Mouse (Mus musculus) lung, embryonic 15.5 days (tissue): ENCODE data around the gene Slc25a1. TPM values are rescaled to one million over a fixed set of nuclear protein-coding genes. Genes with fewer than 3 reads are reported as not detected.

Experiments
- ATAC-seq: fragments of 200-750 bp; cut with Nextera tagmentation; 2 replicates; pipeline ENCODE4 v1.8.0; 2017; ENCODE audit warnings: moderate number of reproducible peaks, borderline replicate concordance; ENCODE audit not compliant: low FRiP score, low TSS enrichment; ENCODE audit errors: extremely low read depth
- H3K27ac ChIP-seq: fragments of 300-500 bp; sonication (generic); 2 replicates; pipeline ENCODE4 v1.5.1; 2015; ENCODE audit warnings: moderate library complexity, mild to moderate bottlenecking, inconsistent platforms
- H3K27me3 ChIP-seq: fragments of 300-500 bp; sonication (generic); 2 replicates; pipeline ENCODE4 v1.6.1; 2015; ENCODE audit warnings: inconsistent platforms
- H3K36me3 ChIP-seq: fragments of 300-500 bp; sonication (generic); 2 replicates; pipeline ENCODE4 v1.6.1; 2015; ENCODE audit warnings: inconsistent platforms
- H3K4me1 ChIP-seq: fragments of 300-500 bp; sonication (generic); 2 replicates; pipeline ENCODE4 v1.6.1; 2015; ENCODE audit warnings: inconsistent platforms
- H3K4me2 ChIP-seq: fragments of 300-500 bp; sonication (generic); 2 replicates; pipeline ENCODE4 v1.6.1; 2015; ENCODE audit warnings: inconsistent platforms, mild to moderate bottlenecking, moderate library complexity
- H3K4me3 ChIP-seq: fragments of 300-500 bp; sonication (generic); 2 replicates; pipeline ENCODE4 v1.5.1; 2015; ENCODE audit warnings: mild to moderate bottlenecking, inconsistent platforms
- H3K9ac ChIP-seq: fragments of 300-500 bp; sonication (generic); 2 replicates; pipeline ENCODE4 v1.6.1; 2015; ENCODE audit warnings: inconsistent platforms
- H3K9me3 ChIP-seq: fragments of 300-500 bp; sonication (generic); 2 replicates; pipeline ENCODE4 v1.6.1; 2016; ENCODE audit warnings: inconsistent platforms
- WGBS: fragments of 180-500 bp; shearing (Covaris S2); methylation state at CpG from one replicate; pipeline ENCODE4 v1.1.7; 2015; 5-methylcytosine and 5-hydroxymethylcytosine counted together
- polyA plus RNA-seq: library from polyadenylated mRNA; unstranded; fragments of >200 nt; fragmentation: Nextera tagmentation; extraction: Ambion mirVana; gene quantifications from 2 replicates; pipeline ENCODE4 v1.2.1, GENCODE M21; 2015

Slc25a1 gene
- polyA plus RNA-seq, 1 experiment from 2014 or later: 72.6 TPM

DNA sequence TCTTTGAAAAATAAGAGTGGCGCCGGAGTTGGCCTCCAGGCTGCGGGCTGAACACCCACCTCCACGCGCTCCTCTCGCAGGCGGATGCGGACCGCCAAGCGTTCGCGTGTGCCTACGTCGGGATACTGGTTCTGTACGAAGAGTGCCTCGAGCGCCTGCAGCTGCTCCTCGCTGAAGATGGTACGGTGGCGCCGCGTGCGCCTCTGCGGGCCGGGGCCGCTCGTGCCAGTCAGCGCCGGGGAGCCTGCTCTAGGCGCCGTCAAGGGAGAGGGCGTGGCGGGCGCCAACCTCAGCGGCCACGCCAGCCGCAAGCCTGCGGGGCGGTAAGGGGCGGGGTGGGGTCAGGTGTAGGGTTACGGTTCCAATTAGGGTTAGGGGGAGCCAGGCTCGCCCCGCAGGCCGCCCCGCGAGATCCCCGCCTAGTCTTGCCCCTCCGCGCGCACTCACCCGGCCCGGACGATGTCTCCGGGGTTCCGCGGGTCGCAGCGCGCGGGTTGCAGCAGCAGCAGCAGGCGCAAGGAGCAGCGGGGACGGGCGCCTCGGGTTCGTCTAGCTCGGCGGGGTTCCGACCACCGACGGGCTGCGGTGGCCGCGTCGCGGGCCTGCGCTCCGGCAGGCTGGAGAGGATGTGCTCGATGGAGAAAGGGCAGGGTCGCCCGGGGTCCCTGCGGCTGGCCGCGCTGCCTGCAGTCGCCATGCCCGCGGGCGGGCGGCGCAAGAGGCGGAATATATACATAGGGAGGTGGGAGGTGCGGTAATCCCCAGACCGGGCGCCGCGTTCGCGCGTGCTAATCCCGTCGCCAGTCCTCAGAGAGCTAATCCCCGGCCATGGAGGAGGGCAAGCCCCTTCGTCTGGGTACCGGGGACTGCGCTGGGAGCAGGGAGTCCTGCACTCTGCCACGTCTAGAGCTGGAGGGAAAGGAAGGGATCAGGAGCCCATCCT lies 13.4 kb downstream of the Slc25a1 start, which contains the start of gene Gsc2:
Gene Gsc2, minus strand, starts transcription at position 753 of the 943 bp plus-strand sequence.
- Histone ChIP-seq H3K4me1 (peaks cover 18% of the 10 kb centered on the region), H3K36me3 (no peaks in the 10 kb centered on the region), H3K4me3 (peak within 1 kb of the TSS; percentile 37), H3K4me2 (peak within 1 kb of the TSS; percentile 69), H3K27ac (no peak within 1 kb of the TSS), H3K9ac (0 out of 2 replicates have a peak within 1 kb of the TSS, but pooled peaks have one; percentile 10), H3K27me3 (peaks cover 73% of the 10 kb centered on the region), H3K9me3 (no peaks in the 10 kb centered on the region)
- ATAC-seq: no peak
- under 1% methylated on average over 90 of the region's 106 CpGs for WGBS

DNA sequence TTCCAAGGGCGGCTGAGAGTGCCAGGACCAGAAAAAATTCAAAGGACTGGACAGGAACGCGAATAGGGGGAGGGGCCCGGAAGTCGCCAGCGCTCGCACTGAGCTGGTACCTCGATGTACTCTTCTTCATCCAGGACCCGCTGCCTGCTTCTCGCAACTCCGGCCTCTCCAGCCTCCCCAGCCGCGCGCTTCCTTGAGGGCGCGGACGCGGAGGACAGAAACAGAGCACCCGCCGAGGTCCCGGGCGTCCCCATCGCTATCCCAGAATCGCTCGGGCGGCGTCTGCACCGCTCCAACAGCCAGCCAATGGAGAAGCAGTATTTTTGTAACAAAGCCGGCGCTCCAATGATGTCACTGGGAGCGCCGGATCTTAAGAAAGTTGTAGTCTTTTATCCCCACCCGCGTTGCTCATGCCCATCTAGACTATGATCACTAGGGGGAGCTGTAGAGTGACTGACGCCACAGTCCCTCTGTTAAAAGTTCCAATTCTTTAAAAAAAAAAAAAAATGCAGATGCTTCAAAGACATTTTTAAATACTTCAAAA lies 16.9 kb downstream of the Slc25a1 start, which contains the start of gene Ess2:
Gene Ess2, minus strand, starts transcription at position 297 of the 544 bp plus-strand sequence.
- peak within 1 kb of the TSS; percentile 84 for H3K4me2 ChIP-seq

DNA sequence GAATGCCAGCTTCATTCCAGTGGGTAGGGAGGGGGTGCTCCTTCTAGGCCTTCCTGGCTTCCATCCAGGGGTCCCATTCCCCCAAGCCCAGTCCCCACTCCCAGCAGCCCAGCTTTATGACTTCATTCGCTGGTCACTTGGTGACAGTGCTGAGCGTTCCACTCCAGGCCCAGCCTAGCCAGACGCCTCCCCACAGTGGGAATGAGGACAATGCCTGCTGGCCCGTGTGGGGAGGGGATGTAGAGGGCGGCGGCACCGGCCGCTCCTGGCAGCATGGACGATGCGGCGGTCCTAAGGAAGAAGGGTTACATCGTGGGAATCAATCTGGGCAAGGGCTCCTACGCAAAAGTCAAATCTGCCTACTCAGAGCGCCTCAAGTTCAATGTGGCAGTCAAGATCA lies 29.6 kb downstream of the Slc25a1 start, which contains the start of the genes Dgcr2 and Tssk2:
Gene Dgcr2, minus strand, starts transcription at position 101 of the 400 bp plus-strand sequence.
Gene Tssk2, plus strand, starts transcription at position 176 of the 400 bp plus-strand sequence.
- H3K4me3 ChIP-seq: no peak within 1 kb of the TSS
- no peaks in the 10 kb centered on the region for H3K9me3 ChIP-seq
- H3K9ac ChIP-seq: no peak within 1 kb of the TSS
- H3K27ac ChIP-seq: no peak within 1 kb of the TSS
- no peaks in the 10 kb centered on the region for H3K27me3 ChIP-seq
- 89% methylated on average over 14 of the region's 14 CpGs for WGBS
- no peaks in the 10 kb centered on the region for H3K4me1 ChIP-seq
- peaks cover 43% of the 10 kb centered on the region for H3K36me3 ChIP-seq
- ATAC-seq: no peak
- H3K4me2 ChIP-seq: no peak within 1 kb of the TSS

More for the DNA sequence above, 16.9 kb downstream of the Slc25a1 start, which contains the start of gene Ess2:
- H3K9ac ChIP-seq: peak within 1 kb of the TSS; percentile 74
- under 1% methylated on average over 35 of the region's 35 CpGs for WGBS
- H3K4me3 ChIP-seq: peak within 1 kb of the TSS; percentile 92
- H3K4me1 ChIP-seq: peaks cover 18% of the 10 kb centered on the region
- H3K36me3 ChIP-seq: peaks cover 33% of the 10 kb centered on the region
- peaks cover 46% of the 10 kb centered on the region for H3K27me3 ChIP-seq
- peak; percentile 94 for ATAC-seq
- peak within 1 kb of the TSS; percentile 49; the same call in 1 of the 2 replicates for H3K27ac ChIP-seq
- no peaks in the 10 kb centered on the region for H3K9me3 ChIP-seq

DNA sequence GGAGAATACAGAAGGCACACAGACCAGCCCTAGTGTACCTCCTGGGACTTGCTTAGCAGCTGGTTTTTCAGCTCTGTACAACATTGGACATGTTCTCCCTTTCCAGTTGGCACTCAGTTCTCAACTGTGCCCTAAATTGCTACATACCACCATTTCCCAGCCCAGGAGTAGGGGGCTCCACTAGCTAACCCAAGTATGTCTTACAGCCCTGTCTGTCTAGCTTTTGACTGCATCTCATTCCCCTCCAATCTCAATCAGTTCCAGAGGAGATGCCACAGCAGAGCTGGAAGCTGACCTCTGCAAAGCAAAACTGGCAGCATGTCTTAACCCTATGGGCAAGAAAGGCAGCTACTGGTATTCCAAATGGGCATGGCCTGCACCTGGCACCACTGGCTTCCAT lies 31.9 kb downstream of the Slc25a1 start:
- ATAC-seq: no peak
- Histone ChIP-seq H3K36me3 (peaks cover 20% of the 10 kb centered on the region), H3K27me3 (no peaks in the 10 kb centered on the region), H3K4me1 (peaks cover 10% of the 10 kb centered on the region; the same call in 1 of the 2 replicates), H3K9me3 (no peaks in the 10 kb centered on the region), H3K4me3 (no peak overlapping the region), H3K27ac (no peak overlapping the region), H3K9ac (no peak overlapping the region), H3K4me2 (no peak overlapping the region)

DNA sequence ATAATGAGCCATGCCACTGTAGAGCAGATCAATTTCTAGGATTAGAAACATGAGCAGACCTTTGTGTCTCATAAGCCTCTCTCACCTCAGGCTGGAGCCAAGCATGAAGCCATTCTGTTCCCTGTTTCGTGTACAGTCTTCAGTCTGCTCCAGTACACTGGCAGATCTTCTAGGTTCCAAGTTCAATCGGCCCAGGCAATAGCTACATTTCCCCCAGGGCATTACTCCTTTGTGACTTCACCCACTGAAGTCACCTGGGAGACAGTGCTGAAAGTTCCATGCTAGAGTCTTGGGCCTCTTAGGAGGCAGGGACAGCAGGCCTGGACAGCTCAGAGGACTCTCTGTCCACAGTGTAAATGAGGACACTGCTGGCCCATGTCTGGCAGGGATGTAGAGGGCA lies 34.1 kb downstream of the Slc25a1 start, which contains the start of gene Tssk1:
Gene Tssk1, plus strand, starts transcription at position 301 of the 400 bp plus-strand sequence.
- ATAC-seq: no peak
- no peaks in the 10 kb centered on the region for H3K27me3 ChIP-seq
- WGBS: 79% methylated on average over 2 of the region's 2 CpGs
- no peak within 1 kb of the TSS for H3K4me3 ChIP-seq
- no peak within 1 kb of the TSS for H3K27ac ChIP-seq
- no peaks in the 10 kb centered on the region for H3K9me3 ChIP-seq
- H3K9ac ChIP-seq: no peak within 1 kb of the TSS
- peaks cover 24% of the 10 kb centered on the region for H3K4me1 ChIP-seq
- H3K4me2 ChIP-seq: no peak within 1 kb of the TSS
- no peaks in the 10 kb centered on the region; the same call in 1 of the 2 replicates for H3K36me3 ChIP-seq

DNA sequence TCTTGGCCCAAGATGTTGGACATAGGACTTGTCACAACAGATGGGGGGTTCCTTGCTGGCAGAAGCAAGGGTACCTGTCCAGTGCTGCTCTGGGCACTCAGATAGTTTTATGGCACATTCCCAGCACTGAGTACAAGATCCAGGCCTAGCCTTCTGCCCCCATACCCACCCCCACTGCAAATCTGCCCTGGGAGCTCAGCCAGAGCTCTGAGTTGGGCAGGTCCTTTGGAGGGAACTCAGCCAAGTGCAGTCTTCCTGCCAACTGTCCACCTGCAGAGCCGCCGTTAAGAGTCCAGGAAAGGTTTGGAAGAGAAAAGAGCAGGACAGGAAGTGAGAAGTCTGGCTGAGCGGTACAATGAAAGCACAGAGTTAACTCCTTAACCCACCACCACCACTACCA lies 35.4 kb downstream of the Slc25a1 start:
- Histone ChIP-seq H3K4me1 (peaks cover 24% of the 10 kb centered on the region), H3K4me2 (no peak overlapping the region), H3K27ac (no peak overlapping the region), H3K9ac (no peak overlapping the region), H3K36me3 (no peaks in the 10 kb centered on the region), H3K9me3 (no peaks in the 10 kb centered on the region), H3K4me3 (no peak overlapping the region), H3K27me3 (no peaks in the 10 kb centered on the region)
- ATAC-seq: no peak
- 52% methylated on average over 3 of the region's 3 CpGs for WGBS

DNA sequence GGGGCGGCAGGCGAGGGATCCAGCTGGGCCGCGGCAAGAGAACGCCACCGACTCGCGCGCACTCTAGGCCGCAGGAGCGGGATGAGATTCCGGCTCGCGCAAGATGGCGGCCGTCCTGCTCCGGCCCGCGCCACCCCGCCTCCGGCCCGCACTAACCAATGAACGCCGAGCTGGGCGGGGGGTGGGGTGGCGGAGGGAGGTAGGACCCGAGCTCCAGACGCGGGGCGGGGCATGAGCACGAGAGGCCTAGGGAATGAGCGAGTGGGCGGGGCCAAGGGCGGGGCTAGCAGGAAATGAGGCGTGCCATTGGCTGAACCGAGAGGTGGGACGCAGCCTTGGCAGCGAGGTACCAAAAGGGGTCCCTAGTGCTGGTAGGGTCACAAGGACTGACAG lies 36.5 kb downstream of the Slc25a1 start, which contains the start of gene Gm20518:
Gene Gm20518, minus strand, starts transcription at position 105 of the 393 bp plus-strand sequence.
- WGBS: under 1% methylated on average over 32 of the region's 38 CpGs
- Histone ChIP-seq H3K27ac (peak within 1 kb of the TSS; percentile 92), H3K4me1 (peaks cover 24% of the 10 kb centered on the region), H3K9me3 (no peaks in the 10 kb centered on the region), H3K4me3 (peak within 1 kb of the TSS; percentile 74), H3K4me2 (peak within 1 kb of the TSS; percentile 75), H3K36me3 (no peaks in the 10 kb centered on the region), H3K9ac (peak within 1 kb of the TSS; percentile 90), H3K27me3 (no peaks in the 10 kb centered on the region)
- ATAC-seq: peak; percentile 98

DNA sequence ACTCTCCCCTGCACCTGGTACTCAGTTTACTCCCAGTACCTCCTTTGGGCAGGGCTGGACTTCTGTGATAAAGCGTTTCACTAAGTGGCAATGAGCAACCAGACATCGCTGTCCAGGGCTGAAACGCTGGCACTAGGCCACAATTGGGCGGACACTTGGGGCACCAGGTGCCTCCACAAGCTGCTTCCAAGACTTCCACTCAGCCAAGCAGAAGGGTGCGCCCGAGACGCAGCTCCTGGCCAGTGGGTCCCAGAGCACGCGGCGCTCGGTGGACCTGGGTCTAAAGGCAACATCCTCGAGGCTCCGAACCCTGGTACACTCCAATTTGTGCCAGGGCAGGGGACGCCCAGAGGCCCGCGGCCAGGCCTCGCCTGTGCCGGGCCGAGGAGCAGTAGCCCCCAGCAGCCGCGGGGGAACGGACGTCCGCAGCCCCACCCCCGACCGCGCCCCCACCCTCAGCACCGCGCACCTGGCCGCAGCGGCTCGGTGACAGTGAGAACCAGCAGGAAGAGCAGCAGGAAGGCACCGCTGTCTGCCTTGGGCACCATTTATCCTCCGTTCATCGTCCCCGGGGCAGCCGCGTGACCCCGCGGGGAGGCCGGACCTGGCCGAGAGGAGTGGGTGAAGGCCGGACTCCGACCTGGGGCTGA lies 37.0 kb downstream of the Slc25a1 start:
- peak overlapping the region; percentile 92 for H3K27ac ChIP-seq
- H3K9me3 ChIP-seq: no peaks in the 10 kb centered on the region
- H3K4me1 ChIP-seq: peaks cover 24% of the 10 kb centered on the region
- WGBS: under 1% methylated on average over 44 of the region's 44 CpGs
- H3K9ac ChIP-seq: peak overlapping the region; percentile 90
- H3K4me2 ChIP-seq: peak overlapping the region; percentile 75
- peak overlapping the region; percentile 74 for H3K4me3 ChIP-seq
- H3K27me3 ChIP-seq: no peaks in the 10 kb centered on the region
- peak; percentile 67 for ATAC-seq
- H3K36me3 ChIP-seq: no peaks in the 10 kb centered on the region

DNA sequence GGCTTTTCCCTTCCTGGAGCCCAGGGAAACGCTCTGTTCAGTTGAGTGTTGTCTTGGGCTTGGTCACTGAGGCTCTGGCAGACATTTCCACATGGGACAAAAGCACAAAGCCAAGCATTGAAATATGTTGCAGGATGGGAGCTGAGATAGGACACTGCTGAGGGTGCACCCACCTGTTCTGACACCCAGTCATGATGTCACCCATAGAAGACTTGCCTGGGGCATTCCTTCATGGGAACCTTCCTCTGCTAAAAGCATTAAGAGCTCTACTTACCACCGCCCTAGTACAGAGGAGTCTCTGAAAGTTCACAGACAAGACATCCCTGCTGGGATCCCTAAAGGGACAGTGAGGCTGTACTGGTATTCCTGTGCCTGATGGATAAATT lies 37.7 kb downstream of the Slc25a1 start:
- Histone ChIP-seq H3K4me2 (peak overlapping the region; percentile 75), H3K4me3 (peak overlapping the region; percentile 74), H3K36me3 (no peaks in the 10 kb centered on the region), H3K9me3 (no peaks in the 10 kb centered on the region), H3K27me3 (no peaks in the 10 kb centered on the region), H3K4me1 (peaks cover 24% of the 10 kb centered on the region), H3K9ac (peak overlapping the region; percentile 90), H3K27ac (no peak overlapping the region)
- ATAC-seq: no peak
- 40% methylated on average over 2 of the region's 2 CpGs for WGBS

DNA sequence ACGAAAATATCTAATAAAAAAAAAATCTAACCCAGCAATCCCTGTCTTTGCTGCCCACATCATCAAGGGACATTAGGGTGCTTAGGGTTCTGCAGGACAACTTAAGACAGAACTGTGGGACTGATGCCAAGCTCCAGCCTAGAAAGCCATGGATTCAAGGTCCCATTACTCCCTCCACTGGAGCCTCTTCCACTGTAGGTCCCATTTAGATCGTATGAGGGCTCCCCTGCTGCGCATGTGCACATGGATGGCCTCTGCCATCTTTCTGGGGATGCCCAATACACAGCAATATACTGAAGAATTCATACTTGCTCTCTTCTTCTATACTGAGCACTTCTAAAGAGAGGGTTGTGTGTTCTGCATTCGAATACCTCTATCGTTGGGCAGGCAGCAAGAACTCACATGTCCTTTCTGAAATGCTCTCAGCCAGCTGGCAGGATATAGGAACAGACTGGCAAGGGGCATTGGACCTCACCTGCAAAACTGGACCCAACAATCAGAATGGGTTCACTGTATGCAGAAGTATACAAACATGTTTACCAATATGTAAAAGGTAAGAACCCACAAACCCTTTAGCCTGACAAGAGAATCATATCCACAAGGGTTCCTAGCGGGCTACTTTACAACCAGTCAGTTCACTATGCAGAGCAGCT lies 38.2 kb downstream of the Slc25a1 start:
- 81% methylated on average over 6 of the region's 6 CpGs for WGBS
- Histone ChIP-seq H3K27me3 (no peaks in the 10 kb centered on the region), H3K27ac (no peak overlapping the region), H3K4me3 (peak overlapping the region; percentile 74), H3K9ac (no peak overlapping the region), H3K4me1 (peaks cover 24% of the 10 kb centered on the region), H3K4me2 (peak overlapping the region; percentile 75), H3K9me3 (no peaks in the 10 kb centered on the region), H3K36me3 (no peaks in the 10 kb centered on the region)
- no peak for ATAC-seq

DNA sequence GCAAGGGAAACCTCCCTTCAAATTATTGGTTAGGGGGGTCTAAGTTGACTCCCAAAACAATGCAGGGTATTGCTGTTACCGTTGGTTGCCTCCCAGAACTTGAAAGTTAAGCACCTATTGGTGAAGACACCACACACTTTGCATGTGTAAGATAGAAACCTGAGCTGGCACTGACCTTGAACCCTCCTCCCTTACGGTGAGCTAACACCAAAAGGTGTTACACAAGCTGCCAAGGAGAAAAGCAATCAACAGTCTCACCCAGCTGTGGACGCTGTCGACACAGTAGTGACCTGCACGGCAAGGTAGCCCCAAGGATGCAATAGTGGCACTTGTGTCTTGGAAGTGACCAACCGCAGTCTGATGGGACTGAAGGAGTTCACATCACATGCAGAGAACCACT lies 43.9 kb downstream of the Slc25a1 start:
- no peak overlapping the region for H3K27ac ChIP-seq
- H3K4me3 ChIP-seq: no peak overlapping the region
- H3K27me3 ChIP-seq: no peaks in the 10 kb centered on the region
- no peak for ATAC-seq
- H3K9me3 ChIP-seq: no peaks in the 10 kb centered on the region
- WGBS: 70% methylated on average over 6 of the region's 6 CpGs
- H3K4me1 ChIP-seq: peaks cover 11% of the 10 kb centered on the region; the same call in 1 of the 2 replicates
- no peaks in the 10 kb centered on the region for H3K36me3 ChIP-seq
- H3K9ac ChIP-seq: no peak overlapping the region
- no peak overlapping the region for H3K4me2 ChIP-seq
